Mouse (Mus musculus): ENCODE data around the gene Grip1. TPM values are rescaled to one million over a fixed set of nuclear protein-coding genes. Genes with fewer than 3 reads are reported as not detected.

Grip1 gene
- polyA plus RNA-seq, 1 experiment from 2014 or later: 2.2 TPM

- peak; percentile 60 for ATAC-seq
- no peak for TF ChIP-seq CTCF (IDR thresholded peaks at IDR 0.05)
- in situ Hi-C loops (cut with MboI; ENCODE audit: low pct_unique_long_range_greater_than_20kb): no loop called here
- H3K27me3 ChIP-seq: no peaks in the 10 kb centered on the region
- ChIA-PET POLR2A (interaction anchor here (0.9 kb wide), 1 partner anchor 65 kb away, joined by 3 read pairs; no protein-coding TSS in a partner anchor), CTCF (no interaction called here)
- DNase-seq (ENCODE audit: low read depth, low spot score): no peak
These were observed 415.5 kb downstream of the Grip1 start for GRCm38 (mm10) chr10:119868995-119869579.

DNA sequence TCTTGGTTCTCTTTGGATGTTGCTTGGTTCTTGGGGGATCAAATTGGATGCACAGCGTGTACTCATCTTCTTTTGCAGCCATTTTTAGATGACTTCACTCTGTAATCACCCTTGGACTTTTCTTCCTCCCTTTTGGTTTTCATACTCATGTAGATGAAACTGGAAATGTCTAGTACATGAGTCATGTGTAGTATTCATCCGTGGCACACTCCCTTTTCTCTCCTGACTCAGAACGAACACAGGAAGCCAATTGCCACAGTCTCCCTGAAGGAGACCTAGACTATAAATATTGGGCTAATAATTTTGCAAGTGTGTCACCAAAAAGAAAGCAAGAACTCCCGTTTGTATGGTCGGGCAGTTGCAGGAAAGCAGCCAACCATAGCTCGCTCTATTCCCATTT is 423.1 kb downstream of the Grip1 start:
- TF ChIP-seq CTCF (IDR thresholded peaks at IDR 0.05): no peak
- ChIA-PET CTCF (no interaction called here), POLR2A (no interaction called here)
- in situ Hi-C loops (cut with MboI; ENCODE audit: low pct_unique_long_range_greater_than_20kb): no loop called here
- DNase-seq (ENCODE audit: low read depth, low spot score) (peak; percentile 28), ATAC-seq (peak; percentile 94)
- no peaks in the 10 kb centered on the region for H3K27me3 ChIP-seq

GRCm38 (mm10) chr10:119878331-119878730 is 424.7 kb downstream of the Grip1 start:
- DNase-seq (ENCODE audit: low read depth, low spot score) (no peak), ATAC-seq (no peak)
- H3K27me3 ChIP-seq: no peaks in the 10 kb centered on the region
- TF ChIP-seq CTCF (IDR thresholded peaks at IDR 0.05): no peak
- POLR2A ChIA-PET: no interaction called here
- in situ Hi-C loops (cut with MboI; ENCODE audit: low pct_unique_long_range_greater_than_20kb): no loop called here
- CTCF ChIA-PET: no interaction called here

GRCm38 (mm10) chr10:119884591-119884990 is 431.0 kb downstream of the Grip1 start:
- no peaks in the 10 kb centered on the region for H3K27me3 ChIP-seq
- ATAC-seq (no peak), DNase-seq (ENCODE audit: low read depth, low spot score) (no peak)
- ChIA-PET POLR2A (no interaction called here), CTCF (interaction anchor here (1.3 kb wide), 1 partner anchor 12 kb away, joined by 3 read pairs; no protein-coding TSS in a partner anchor)
- in situ Hi-C loops (cut with MboI; ENCODE audit: low pct_unique_long_range_greater_than_20kb): no loop called here
- no peak for TF ChIP-seq CTCF (IDR thresholded peaks at IDR 0.05)

DNA sequence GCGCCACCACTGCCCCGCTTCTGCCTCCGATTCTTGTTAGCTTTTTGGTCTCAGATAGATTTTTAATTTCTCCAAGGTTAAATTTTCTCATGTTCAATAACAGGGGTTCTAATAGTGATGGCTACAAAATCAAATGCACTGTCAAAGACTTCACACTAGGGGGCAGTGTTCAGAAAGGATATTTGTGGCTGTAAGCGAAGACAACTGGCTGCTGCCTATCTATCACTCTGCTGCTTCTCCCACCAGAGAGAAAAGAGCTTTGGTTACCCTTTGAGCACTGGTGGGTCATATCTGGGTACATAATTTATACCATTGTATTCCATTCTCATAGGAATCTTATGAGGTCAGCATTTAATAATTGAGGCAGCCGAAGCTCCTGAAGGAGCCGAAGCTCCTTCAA is 431.9 kb downstream of the Grip1 start:
- ATAC-seq (no peak), DNase-seq (ENCODE audit: low read depth, low spot score) (no peak)
- in situ Hi-C loops (cut with MboI; ENCODE audit: low pct_unique_long_range_greater_than_20kb): no loop called here
- ChIA-PET POLR2A (no interaction called here), CTCF (interaction anchor here (1.0 to 1.3 kb wide), 3 partner anchors 13 to 178 kb away, joined by 3 to 4 read pairs (median 3); no protein-coding TSS in a partner anchor)
- TF ChIP-seq CTCF (IDR thresholded peaks at IDR 0.05): peak; percentile 59
- H3K27me3 ChIP-seq: no peaks in the 10 kb centered on the region

- no peak for TF ChIP-seq CTCF (IDR thresholded peaks at IDR 0.05)
- CTCF ChIA-PET: interaction anchor here (1.3 kb wide), 1 partner anchor 12 kb away, joined by 5 read pairs; no protein-coding TSS in a partner anchor
- POLR2A ChIA-PET: no interaction called here
These were observed 433.1 kb downstream of the Grip1 start for GRCm38 (mm10) chr10:119886681-119887080.

DNA sequence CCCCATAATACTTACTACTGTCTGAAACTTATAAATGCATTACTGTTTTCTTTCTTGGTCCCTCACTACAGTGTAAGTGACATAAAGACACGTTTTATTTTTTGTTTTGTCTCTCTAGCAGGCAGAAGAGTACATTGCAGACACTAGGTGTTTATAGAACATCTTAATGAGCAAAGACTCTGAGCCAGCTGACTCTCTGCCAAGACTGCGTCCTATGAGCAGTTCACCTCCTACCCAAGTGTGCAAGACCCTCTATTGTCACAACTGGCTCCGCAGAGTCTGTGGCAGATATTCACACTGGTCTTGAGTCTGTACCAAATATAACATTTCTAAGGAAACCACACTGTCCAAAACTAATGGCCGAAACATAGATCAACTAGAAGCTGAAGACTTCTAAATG is 449.1 kb downstream of the Grip1 start:
- CTCF ChIA-PET: no interaction called here
- no peak for ATAC-seq
- no peaks in the 10 kb centered on the region for H3K27me3 ChIP-seq
- in situ Hi-C loops (cut with MboI; ENCODE audit: low pct_unique_long_range_greater_than_20kb): no loop called here
- no peak for TF ChIP-seq CTCF (IDR thresholded peaks at IDR 0.05)
- DNase-seq (ENCODE audit: low read depth, low spot score): no peak
- POLR2A ChIA-PET: no interaction called here

More at GRCm38 (mm10) chr10:119886681-119887080, 433.1 kb downstream of the Grip1 start:
- ATAC-seq (no peak), DNase-seq (ENCODE audit: low read depth, low spot score) (no peak)
- in situ Hi-C loops (cut with MboI; ENCODE audit: low pct_unique_long_range_greater_than_20kb): no loop called here
- no peaks in the 10 kb centered on the region for H3K27me3 ChIP-seq

DNA sequence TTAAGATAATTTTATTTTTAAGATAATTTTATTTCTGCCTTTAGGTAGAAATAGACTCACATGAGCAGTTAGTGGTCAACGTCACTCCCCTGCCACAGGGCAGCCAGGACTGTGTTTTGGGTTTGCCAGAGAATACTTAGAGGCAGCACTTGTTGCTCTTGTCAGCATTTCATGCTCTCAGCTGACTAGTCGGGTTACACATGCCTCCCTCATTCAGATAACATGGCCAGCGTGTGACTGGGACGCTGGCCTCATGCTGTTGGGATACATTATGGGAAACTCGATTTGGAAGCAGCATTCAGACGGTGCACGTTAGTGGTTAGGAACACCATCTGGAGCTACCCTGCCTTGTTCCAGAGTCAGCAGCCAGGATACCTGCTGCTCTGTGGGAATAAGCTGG is 453.2 kb downstream of the Grip1 start:
- POLR2A ChIA-PET: no interaction called here
- no peak for TF ChIP-seq CTCF (IDR thresholded peaks at IDR 0.05)
- DNase-seq (ENCODE audit: low read depth, low spot score): no peak
- in situ Hi-C loops (cut with MboI; ENCODE audit: low pct_unique_long_range_greater_than_20kb): no loop called here
- CTCF ChIA-PET: interaction anchor here (0.9 kb wide), 1 partner anchor 19 kb away, joined by 3 read pairs; no protein-coding TSS in a partner anchor
- H3K27me3 ChIP-seq: no peaks in the 10 kb centered on the region
- no peak for ATAC-seq

- in situ Hi-C loops (cut with MboI; ENCODE audit: low pct_unique_long_range_greater_than_20kb): no loop called here
- DNase-seq (ENCODE audit: low read depth, low spot score) (no peak), ATAC-seq (no peak)
- POLR2A ChIA-PET: no interaction called here
- CTCF ChIA-PET: no interaction called here
- TF ChIP-seq CTCF (IDR thresholded peaks at IDR 0.05): no peak
- no peaks in the 10 kb centered on the region for H3K27me3 ChIP-seq
These were observed 464.4 kb downstream of the Grip1 start for GRCm38 (mm10) chr10:119917995-119918394.

DNA sequence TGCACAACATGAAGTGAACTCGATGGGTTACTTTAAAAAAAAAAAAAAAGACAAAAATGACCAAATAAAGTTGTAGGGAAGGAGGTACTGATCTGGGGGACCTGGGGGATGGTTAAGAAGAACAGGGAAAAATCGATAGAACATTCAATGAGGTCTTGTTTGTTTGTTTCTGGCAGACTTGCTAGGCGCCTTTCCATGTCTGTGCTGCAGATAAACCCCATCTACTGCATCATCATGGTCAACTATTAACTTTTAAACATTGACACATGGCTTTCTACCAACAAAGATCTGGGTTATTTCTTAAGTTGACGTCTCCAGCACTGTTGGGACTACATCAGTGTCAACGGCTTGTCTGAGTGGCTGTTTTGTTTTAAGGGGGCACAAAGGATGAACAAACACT is 474.3 kb downstream of the Grip1 start:
- DNase-seq (ENCODE audit: low read depth, low spot score) (no peak), ATAC-seq (no peak)
- no peak for TF ChIP-seq CTCF (IDR thresholded peaks at IDR 0.05)
- ChIA-PET POLR2A (no interaction called here), CTCF (no interaction called here)
- no peaks in the 10 kb centered on the region for H3K27me3 ChIP-seq
- in situ Hi-C loops (cut with MboI; ENCODE audit: low pct_unique_long_range_greater_than_20kb): no loop called here

DNA sequence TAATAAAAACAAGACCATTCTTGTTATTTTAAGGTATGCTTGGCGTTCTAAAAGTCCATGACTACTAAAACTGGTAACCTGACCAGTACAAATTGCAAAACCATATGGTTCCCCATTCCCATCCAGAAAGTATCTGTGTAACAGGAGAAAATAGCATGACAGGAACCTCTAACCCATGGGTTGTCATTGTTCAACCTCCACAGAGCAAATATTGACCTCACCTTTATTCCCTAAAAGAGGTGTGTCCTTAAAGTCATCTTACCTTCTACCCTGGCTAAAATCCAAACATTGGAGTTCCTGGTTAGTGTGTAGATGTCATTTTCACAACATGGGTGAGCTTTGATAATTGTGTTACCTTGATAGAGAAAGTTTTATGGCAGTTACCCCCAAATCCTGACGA is 475.3 kb downstream of the Grip1 start:
- CTCF ChIA-PET: no interaction called here
- POLR2A ChIA-PET: no interaction called here
- in situ Hi-C loops (cut with MboI; ENCODE audit: low pct_unique_long_range_greater_than_20kb): no loop called here
- DNase-seq (ENCODE audit: low read depth, low spot score) (no peak), ATAC-seq (no peak)
- TF ChIP-seq CTCF (IDR thresholded peaks at IDR 0.05): no peak
- H3K27me3 ChIP-seq: no peaks in the 10 kb centered on the region

GRCm38 (mm10) chr10:119932794-119933193 is 479.2 kb downstream of the Grip1 start:
- ChIA-PET CTCF (no interaction called here), POLR2A (no interaction called here)
- no peaks in the 10 kb centered on the region for H3K27me3 ChIP-seq
- peak; percentile 20 for TF ChIP-seq CTCF (IDR thresholded peaks at IDR 0.05)
- no peak for DNase-seq (ENCODE audit: low read depth, low spot score)
- in situ Hi-C loops (cut with MboI; ENCODE audit: low pct_unique_long_range_greater_than_20kb): no loop called here
- ATAC-seq: no peak
